Mouse (Mus musculus): ENCODE measurements around the gene Klhl3. TPM values are rescaled to one million over a fixed set of nuclear protein-coding genes. Genes with fewer than 3 reads are reported as not detected.

Gene Klhl3
- polyA plus RNA-seq, 1 experiment from 2014 or later, result 1.2 TPM

DNA sequence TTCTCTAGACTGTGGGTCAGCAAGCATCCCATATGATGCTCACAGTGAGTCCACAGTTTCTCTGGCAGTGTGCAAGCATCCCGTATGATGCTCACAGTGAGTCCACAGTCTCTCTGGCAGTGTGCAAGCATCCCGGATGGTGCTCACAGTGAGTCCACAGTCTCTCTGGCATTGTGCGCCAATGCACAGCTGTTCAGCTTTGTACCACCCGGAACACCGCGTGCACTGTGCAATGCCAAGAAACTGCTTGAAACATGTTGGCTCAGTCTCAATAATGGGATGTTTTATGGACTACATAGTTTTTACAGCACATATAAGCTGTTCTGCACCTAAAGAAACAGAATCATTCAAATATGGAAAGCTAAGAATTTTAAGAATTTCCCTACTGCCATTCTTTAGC is 38.9 kb downstream of the Klhl3 start:
- 85% methylated on average over 6 of the region's 6 CpGs for WGBS

DNA sequence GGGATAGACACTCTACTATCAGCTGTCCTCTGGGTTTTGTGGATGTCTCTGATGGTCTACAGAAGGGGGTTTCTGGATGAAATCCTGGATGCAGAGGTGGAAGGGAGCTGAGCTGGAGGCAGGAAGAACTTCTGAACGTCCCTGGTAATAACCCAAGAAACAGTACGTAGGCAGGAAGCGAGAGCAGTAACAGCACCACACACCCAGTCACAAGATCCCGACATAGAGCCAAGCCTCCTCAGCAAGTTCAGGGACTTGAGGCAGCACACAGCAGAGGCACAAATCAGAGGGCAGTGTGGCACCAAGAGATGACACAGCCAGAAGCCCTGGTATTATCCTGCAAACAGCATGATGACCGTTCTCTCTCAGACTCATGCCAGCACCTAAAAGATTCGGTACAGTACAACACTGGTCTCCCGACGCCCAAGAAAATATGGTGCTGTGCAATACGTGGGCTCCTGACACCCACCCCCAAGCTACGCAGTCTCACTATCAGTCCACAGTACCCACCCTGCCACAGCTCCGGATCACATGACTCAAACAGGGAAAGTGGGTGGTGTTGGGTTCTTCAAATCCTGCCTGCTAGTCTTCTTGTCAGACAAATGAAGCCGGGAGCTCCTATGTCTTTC is 40.0 kb downstream of the Klhl3 start:
- TF ChIP-seq EP300 (optimal IDR thresholded peaks at IDR 0.05) (no peak), CTCF (IDR thresholded peaks at IDR 0.05; ENCODE audit: low read depth) (no peak)
- Histone ChIP-seq H3K27ac (replicated peaks) (no peak overlapping the region), H3K4me3 (ENCODE audit: low read depth, low read length) (no peak overlapping the region), H3K36me3 (ENCODE audit: control insufficient read depth, insufficient read depth, low read length) (no peaks in the 10 kb centered on the region), H3K9ac (ENCODE audit: low read length) (no peak overlapping the region), H3K27me3 (ENCODE audit: control insufficient read depth, insufficient read depth, low read length) (no peaks in the 10 kb centered on the region), H3K4me2 (replicated peaks; ENCODE audit: low read depth) (no peak overlapping the region), H3K4me1 (replicated peaks; ENCODE audit: control insufficient read depth, insufficient read depth) (no peaks in the 10 kb centered on the region), H3K9me3 (ENCODE audit: control insufficient read depth, low read length) (no peaks in the 10 kb centered on the region)
- DNase-seq (ENCODE audit: low spot score) (no peak), ATAC-seq (ENCODE audit: low FRiP score, low TSS enrichment) (no peak)
- WGBS, result 81% methylated on average over 12 of the region's 12 CpGs

More for the DNA sequence above, 38.9 kb downstream of the Klhl3 start:
- H3K9ac ChIP-seq (ENCODE audit: low read length), result no peak overlapping the region
- DNase-seq (ENCODE audit: low spot score) (no peak), ATAC-seq (ENCODE audit: low FRiP score, low TSS enrichment) (no peak)
- H3K9me3 ChIP-seq (ENCODE audit: control insufficient read depth, low read length), result no peaks in the 10 kb centered on the region
- no peaks in the 10 kb centered on the region for H3K36me3 ChIP-seq (ENCODE audit: control insufficient read depth, insufficient read depth, low read length)
- H3K4me1 ChIP-seq (replicated peaks; ENCODE audit: control insufficient read depth, insufficient read depth), result no peaks in the 10 kb centered on the region
- H3K4me3 ChIP-seq (ENCODE audit: low read depth, low read length), result no peak overlapping the region
- H3K27me3 ChIP-seq (ENCODE audit: control insufficient read depth, insufficient read depth, low read length), result no peaks in the 10 kb centered on the region
- TF ChIP-seq CTCF (IDR thresholded peaks at IDR 0.05; ENCODE audit: low read depth) (no peak), EP300 (optimal IDR thresholded peaks at IDR 0.05) (no peak)
- H3K27ac ChIP-seq (replicated peaks), result no peak overlapping the region
- no peak overlapping the region for H3K4me2 ChIP-seq (replicated peaks; ENCODE audit: low read depth)

DNA sequence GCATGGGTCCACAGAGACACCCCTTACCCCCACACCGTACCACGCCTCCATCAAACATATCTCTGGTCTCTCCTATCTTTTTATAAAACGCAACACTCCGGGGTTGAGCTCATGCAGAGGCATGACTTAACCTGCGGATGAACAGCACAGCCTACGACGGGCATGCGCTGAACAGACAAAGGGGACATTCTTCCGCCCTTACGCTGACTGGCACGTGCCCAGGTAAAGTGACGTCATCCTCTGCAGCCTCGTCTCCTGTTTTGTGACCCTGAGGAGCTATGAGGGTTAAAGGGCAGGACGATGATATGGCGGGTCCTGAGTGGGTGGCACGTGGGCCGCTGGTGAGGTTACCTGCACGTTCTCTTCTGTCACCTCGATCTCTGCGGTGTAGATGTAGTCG is 42.2 kb downstream of the Klhl3 start:
- 77% methylated on average over 21 of the region's 21 CpGs for WGBS
- H3K4me1 ChIP-seq (replicated peaks; ENCODE audit: control insufficient read depth, insufficient read depth), result no peaks in the 10 kb centered on the region
- no peaks in the 10 kb centered on the region for H3K9me3 ChIP-seq (ENCODE audit: control insufficient read depth, low read length)
- H3K4me2 ChIP-seq (replicated peaks; ENCODE audit: low read depth), result no peak overlapping the region
- H3K27ac ChIP-seq (replicated peaks), result no peak overlapping the region
- H3K36me3 ChIP-seq (ENCODE audit: control insufficient read depth, insufficient read depth, low read length), result no peaks in the 10 kb centered on the region
- no peak overlapping the region for H3K9ac ChIP-seq (ENCODE audit: low read length)
- no peak for DNase-seq (ENCODE audit: low spot score)
- no peak for TF ChIP-seq CTCF (IDR thresholded peaks at IDR 0.05; ENCODE audit: low read depth)
- no peak overlapping the region for H3K4me3 ChIP-seq (ENCODE audit: low read depth, low read length)
- H3K27me3 ChIP-seq (ENCODE audit: control insufficient read depth, insufficient read depth, low read length), result no peaks in the 10 kb centered on the region
- no peak for ATAC-seq (ENCODE audit: low FRiP score, low TSS enrichment)

DNA sequence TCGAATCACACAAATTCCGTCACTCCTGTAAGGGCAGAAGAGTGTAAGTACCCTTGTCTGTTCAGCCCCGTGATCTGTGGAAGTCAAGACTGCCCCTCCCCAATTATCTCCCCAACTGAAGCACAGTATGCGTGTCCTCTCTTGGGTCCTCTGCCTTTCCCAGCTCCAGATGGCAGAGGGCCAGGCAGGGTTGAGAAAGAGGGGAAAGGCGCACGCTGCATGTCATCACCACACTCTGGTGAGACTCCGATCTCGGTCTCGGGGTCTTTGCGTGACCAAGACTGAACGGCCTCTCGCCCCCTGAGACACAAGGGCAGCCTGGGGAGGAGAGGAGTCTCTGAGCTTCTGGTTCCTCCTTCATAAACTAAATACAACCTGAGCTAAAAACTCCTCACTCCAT is 42.9 kb downstream of the Klhl3 start:
- Histone ChIP-seq H3K4me2 (replicated peaks; ENCODE audit: low read depth) (no peak overlapping the region), H3K4me3 (ENCODE audit: low read depth, low read length) (no peak overlapping the region), H3K27ac (replicated peaks) (no peak overlapping the region), H3K36me3 (ENCODE audit: control insufficient read depth, insufficient read depth, low read length) (no peaks in the 10 kb centered on the region), H3K27me3 (ENCODE audit: control insufficient read depth, insufficient read depth, low read length) (no peaks in the 10 kb centered on the region), H3K9ac (ENCODE audit: low read length) (no peak overlapping the region), H3K4me1 (replicated peaks; ENCODE audit: control insufficient read depth, insufficient read depth) (no peaks in the 10 kb centered on the region), H3K9me3 (ENCODE audit: control insufficient read depth, low read length) (no peaks in the 10 kb centered on the region)
- 81% methylated on average over 12 of the region's 12 CpGs for WGBS
- DNase-seq (ENCODE audit: low spot score) (no peak), ATAC-seq (ENCODE audit: low FRiP score, low TSS enrichment) (no peak)
- TF ChIP-seq CTCF (IDR thresholded peaks at IDR 0.05; ENCODE audit: low read depth), result no peak
- no peak for TF ChIP-seq EP300 (optimal IDR thresholded peaks at IDR 0.05)

DNA sequence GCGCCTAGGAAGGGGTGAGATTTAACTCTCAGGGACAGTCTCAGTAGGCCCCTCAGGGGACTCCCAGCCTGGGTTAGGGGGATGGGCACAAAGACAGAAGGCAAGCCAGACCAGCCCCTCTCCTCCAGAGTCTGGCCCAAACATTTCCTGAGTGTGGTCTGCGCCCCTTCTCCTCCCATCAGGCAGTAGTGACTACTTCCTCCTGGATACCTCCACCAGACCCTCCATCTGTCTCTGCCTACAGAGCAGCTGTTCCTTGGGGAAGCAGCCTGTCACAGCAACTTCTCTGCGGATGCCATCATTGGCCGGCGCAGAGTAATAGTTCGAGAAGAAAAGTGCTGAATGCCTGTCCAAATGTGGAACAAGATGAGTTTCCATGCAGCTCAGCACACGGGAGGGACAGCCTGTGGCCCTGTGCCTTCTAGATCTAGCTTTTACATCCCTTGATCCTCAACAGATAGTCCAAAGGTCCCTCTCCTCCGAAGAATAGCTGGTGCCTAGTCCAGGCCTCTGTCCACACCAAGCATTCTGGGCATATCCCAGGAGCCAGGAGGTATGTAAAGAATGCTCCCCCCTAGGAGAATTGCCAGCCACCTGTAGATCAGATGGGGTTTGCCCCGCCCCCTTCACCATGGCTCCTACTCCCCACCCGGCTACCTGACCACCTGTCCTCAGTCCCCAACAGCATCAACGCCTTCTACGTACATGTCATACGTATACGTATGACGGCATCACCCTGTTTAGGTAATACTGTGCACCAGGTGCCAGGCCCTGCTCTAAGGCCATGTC is 44.8 kb downstream of the Klhl3 start:
- no peak for DNase-seq (ENCODE audit: low spot score)
- 80% methylated on average over 15 of the region's 15 CpGs for WGBS
- no peak overlapping the region for H3K27ac ChIP-seq (replicated peaks)
- no peak overlapping the region for H3K4me3 ChIP-seq (ENCODE audit: low read depth, low read length)
- H3K27me3 ChIP-seq (ENCODE audit: control insufficient read depth, insufficient read depth, low read length), result no peaks in the 10 kb centered on the region
- no peaks in the 10 kb centered on the region for H3K4me1 ChIP-seq (replicated peaks; ENCODE audit: control insufficient read depth, insufficient read depth)
- H3K4me2 ChIP-seq (replicated peaks; ENCODE audit: low read depth), result no peak overlapping the region
- ATAC-seq (ENCODE audit: low FRiP score, low TSS enrichment), result no peak
- H3K36me3 ChIP-seq (ENCODE audit: control insufficient read depth, insufficient read depth, low read length), result no peaks in the 10 kb centered on the region
- H3K9me3 ChIP-seq (ENCODE audit: control insufficient read depth, low read length), result no peaks in the 10 kb centered on the region
- TF ChIP-seq EP300 (optimal IDR thresholded peaks at IDR 0.05) (no peak), CTCF (IDR thresholded peaks at IDR 0.05; ENCODE audit: low read depth) (no peak)
- H3K9ac ChIP-seq (ENCODE audit: low read length), result no peak overlapping the region

DNA sequence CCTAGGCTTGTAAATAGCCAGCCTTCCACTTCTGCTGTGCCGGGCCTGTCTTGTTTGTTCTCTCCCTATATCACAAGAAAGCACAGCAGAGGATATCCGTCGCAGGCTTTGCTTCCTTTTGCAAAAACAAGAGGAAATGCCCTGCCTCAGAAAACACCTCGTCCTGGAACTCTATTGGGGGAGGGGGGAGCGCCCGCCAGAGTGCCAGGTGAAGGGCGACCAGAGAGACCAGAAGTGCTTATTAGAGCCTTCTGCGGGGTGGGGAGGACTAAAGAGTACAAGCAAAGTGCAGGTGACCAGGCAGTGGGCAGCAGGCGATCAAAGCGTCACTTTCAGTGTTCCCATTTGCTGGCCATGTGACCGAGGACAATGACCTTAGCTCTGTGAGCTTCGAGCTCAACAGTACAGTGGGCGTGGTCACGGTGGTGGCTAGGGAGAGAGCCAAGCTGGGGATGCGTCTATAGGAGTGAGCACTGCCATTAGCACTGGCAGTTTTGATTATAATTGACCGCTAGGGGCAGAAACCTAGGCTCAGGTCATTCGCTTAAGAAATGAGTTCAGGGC is 45.8 kb downstream of the Klhl3 start:
- H3K27ac ChIP-seq (replicated peaks), result peak overlapping the region; percentile 70
- peak; percentile 74 for DNase-seq (ENCODE audit: low spot score)
- WGBS, result 38% methylated on average over 17 of the region's 17 CpGs
- H3K9me3 ChIP-seq (ENCODE audit: control insufficient read depth, low read length), result no peaks in the 10 kb centered on the region
- peak; percentile 57 for TF ChIP-seq CTCF (IDR thresholded peaks at IDR 0.05; ENCODE audit: low read depth)
- TF ChIP-seq EP300 (optimal IDR thresholded peaks at IDR 0.05), result no peak
- no peaks in the 10 kb centered on the region for H3K4me1 ChIP-seq (replicated peaks; ENCODE audit: control insufficient read depth, insufficient read depth)
- H3K4me3 ChIP-seq (ENCODE audit: low read depth, low read length), result no peak overlapping the region
- no peaks in the 10 kb centered on the region for H3K27me3 ChIP-seq (ENCODE audit: control insufficient read depth, insufficient read depth, low read length)
- 0 out of 2 replicates have a peak overlapping the region, but pooled peaks have one; percentile 8 for H3K4me2 ChIP-seq (replicated peaks; ENCODE audit: low read depth)
- no peak overlapping the region for H3K9ac ChIP-seq (ENCODE audit: low read length)
- no peaks in the 10 kb centered on the region for H3K36me3 ChIP-seq (ENCODE audit: control insufficient read depth, insufficient read depth, low read length)
- ATAC-seq (ENCODE audit: low FRiP score, low TSS enrichment), result peak; percentile 88
